ENCODE assay signal across 34 mouse cellular contexts in genomic region chr5:75817396-75817795, GRCm38 (mm10).
"Had no signal": no experiment of that assay in that cellular context is flagged by ENCODE, and none has a peak within 500 bp of the region (broad histone marks: within the 10 kb centered on the region; RNA-seq: fewer than 3 reads in every experiment).

No protein-coding gene starts in this region.

- H3K27ac ChIP-seq: heart, embryonic 13.5 days; heart, embryonic 15.5 days; hindbrain, embryonic 10.5 days; hindbrain, embryonic 12.5 days; hindbrain, embryonic 13.5 days; hindbrain, embryonic 14.5 days; hindbrain, embryonic 15.5 days; hindbrain, postnatal 0 days; intestine, embryonic 15.5 days; kidney, embryonic 15.5 days; kidney, postnatal 0 days; layer of hippocampus, adult 2 months had no signal

- H3K9ac ChIP-seq: heart, embryonic 12.5 days; heart, embryonic 13.5 days; heart, embryonic 15.5 days; hindbrain, embryonic 12.5 days; hindbrain, embryonic 13.5 days; hindbrain, embryonic 14.5 days; hindbrain, embryonic 15.5 days; intestine, embryonic 15.5 days; kidney, embryonic 15.5 days had no signal

- ATAC-seq: hindbrain, embryonic 16.5 days; hindbrain, postnatal 0 days; inflammation-experienced regulatory T-cells, adult 6 months; intestine, embryonic 15.5 days; intestine, embryonic 16.5 days; intestine, postnatal 0 days had no signal

- DNase-seq: heart, postnatal 10 days; heart, postnatal 14 days; heart, postnatal 36 days; heart, postnatal 4 days; kidney, adult 11 months; kidney, adult 18-20 months; kidney, adult 2 months; kidney, adult 8-10 months; kidney, adult 9 months; kidney, postnatal 10 days; kidney, postnatal 14 days; kidney, postnatal 25 days; kidney, postnatal 36 days; kidney, postnatal 4 days; layer of hippocampus, adult 9-11 months; layer of hippocampus, postnatal 36 days had no signal

- H3K4me2 ChIP-seq: heart, embryonic 11.5 days; heart, embryonic 12.5 days; heart, embryonic 13.5 days; heart, embryonic 15.5 days; hindbrain, embryonic 12.5 days; hindbrain, embryonic 13.5 days; hindbrain, embryonic 14.5 days; hindbrain, embryonic 15.5 days; intestine, embryonic 15.5 days; kidney, embryonic 15.5 days had no signal

- H3K36me3 ChIP-seq: heart, embryonic 12.5 days; heart, embryonic 13.5 days; heart, embryonic 15.5 days; hindbrain, embryonic 10.5 days; hindbrain, embryonic 12.5 days; hindbrain, embryonic 13.5 days; hindbrain, embryonic 15.5 days; intestine, embryonic 15.5 days; kidney, embryonic 15.5 days had no signal

- H3K27me3 ChIP-seq: heart, embryonic 12.5 days; heart, embryonic 15.5 days; hindbrain, embryonic 12.5 days; hindbrain, embryonic 13.5 days; hindbrain, embryonic 15.5 days; intestine, embryonic 15.5 days; kidney, embryonic 15.5 days had no signal

- H3K9me3 ChIP-seq: heart, embryonic 12.5 days; heart, embryonic 13.5 days; heart, embryonic 15.5 days; hindbrain, embryonic 10.5 days; hindbrain, embryonic 12.5 days; hindbrain, embryonic 13.5 days; hindbrain, embryonic 15.5 days; intestine, embryonic 15.5 days; kidney, embryonic 15.5 days had no signal

- H3K4me3 ChIP-seq: heart, embryonic 12.5 days; heart, embryonic 13.5 days; heart, embryonic 15.5 days; hindbrain, embryonic 10.5 days; hindbrain, embryonic 12.5 days; hindbrain, embryonic 13.5 days; hindbrain, embryonic 15.5 days; intestine, embryonic 15.5 days; kidney, embryonic 15.5 days; layer of hippocampus, adult 2 months had no signal

- H3K4me1 ChIP-seq: hindbrain, embryonic 12.5 days; hindbrain, embryonic 13.5 days; hindbrain, embryonic 15.5 days had no signal
